Mouse (Mus musculus): ENCODE data around the gene Cers4. TPM values are rescaled to one million over a fixed set of nuclear protein-coding genes. Genes with fewer than 3 reads are reported as not detected.

Gene Cers4
- 32.7 and 41.2 TPM in 2 replicates for polyA plus RNA-seq (2011; ENCODE audit: insufficient read depth, insufficient read length, low read depth, missing spikeins)

- H3K27me3 ChIP-seq (ENCODE audit: control insufficient read depth, insufficient read depth, low read length, poor library complexity, severe bottlenecking), result no peaks in the 10 kb centered on the region
- H3K9me3 ChIP-seq (replicated peaks; ENCODE audit: control insufficient read depth, insufficient read depth, low read length, poor library complexity, severe bottlenecking), result no peaks in the 10 kb centered on the region; the same call in 1 of the 2 replicates
- H3K27ac ChIP-seq (ENCODE audit: insufficient read depth, low read length), result peak within 1 kb of the TSS; percentile 72
- peak within 1 kb of the TSS; percentile 67 for H3K9ac ChIP-seq (ENCODE audit: low read depth, poor library complexity, severe bottlenecking)
- H3K36me3 ChIP-seq (ENCODE audit: control insufficient read depth, insufficient read depth, low read length, poor library complexity, severe bottlenecking), result no peaks in the 10 kb centered on the region
- H3K4me3 ChIP-seq (ENCODE audit: low read depth, low read length), result peak within 1 kb of the TSS; percentile 61
- H3K4me1 ChIP-seq (ENCODE audit: control insufficient read depth, insufficient read depth, low read length), result no peaks in the 10 kb centered on the region
- TF ChIP-seq EP300 (IDR thresholded peaks at IDR 0.05; ENCODE audit: insufficient read depth, low read depth, low read length) (no peak), CTCF (IDR thresholded peaks at IDR 0.05; ENCODE audit: low read depth, low read length) (no peak), POLR2A (IDR thresholded peaks at IDR 0.05; ENCODE audit: insufficient read depth, low read length) (no peak)
Measured at GRCm38 (mm10) chr8:4492851-4493685, at the start of gene Cers4. TSS of gene Cers4 (plus strand) at chr8:4493026.

GRCm38 (mm10) chr8:4458165-4458564 lies 34.7 kb upstream of the Cers4 start:
- H3K27ac ChIP-seq (ENCODE audit: insufficient read depth, low read length), result no peak overlapping the region
- H3K4me1 ChIP-seq (ENCODE audit: control insufficient read depth, insufficient read depth, low read length), result no peaks in the 10 kb centered on the region
- no peak overlapping the region for H3K9ac ChIP-seq (ENCODE audit: low read depth, poor library complexity, severe bottlenecking)
- TF ChIP-seq EP300 (IDR thresholded peaks at IDR 0.05; ENCODE audit: insufficient read depth, low read depth, low read length) (no peak), POLR2A (IDR thresholded peaks at IDR 0.05; ENCODE audit: insufficient read depth, low read length) (no peak), CTCF (IDR thresholded peaks at IDR 0.05; ENCODE audit: low read depth, low read length) (no peak)
- no peaks in the 10 kb centered on the region for H3K36me3 ChIP-seq (ENCODE audit: control insufficient read depth, insufficient read depth, low read length, poor library complexity, severe bottlenecking)
- no peak overlapping the region for H3K4me3 ChIP-seq (ENCODE audit: low read depth, low read length)
- no peaks in the 10 kb centered on the region for H3K27me3 ChIP-seq (ENCODE audit: control insufficient read depth, insufficient read depth, low read length, poor library complexity, severe bottlenecking)
- H3K9me3 ChIP-seq (replicated peaks; ENCODE audit: control insufficient read depth, insufficient read depth, low read length, poor library complexity, severe bottlenecking), result no peaks in the 10 kb centered on the region; the same call in 1 of the 2 replicates

- TF ChIP-seq CTCF (IDR thresholded peaks at IDR 0.05; ENCODE audit: low read depth, low read length), result no peak
- TF ChIP-seq POLR2A (IDR thresholded peaks at IDR 0.05; ENCODE audit: insufficient read depth, low read length), result no peak
- TF ChIP-seq EP300 (IDR thresholded peaks at IDR 0.05; ENCODE audit: insufficient read depth, low read depth, low read length), result no peak
- Histone ChIP-seq H3K27ac (ENCODE audit: insufficient read depth, low read length) (no peak overlapping the region), H3K4me1 (ENCODE audit: control insufficient read depth, insufficient read depth, low read length) (no peaks in the 10 kb centered on the region), H3K27me3 (ENCODE audit: control insufficient read depth, insufficient read depth, low read length, poor library complexity, severe bottlenecking) (no peaks in the 10 kb centered on the region), H3K9ac (ENCODE audit: low read depth, poor library complexity, severe bottlenecking) (no peak overlapping the region), H3K36me3 (ENCODE audit: control insufficient read depth, insufficient read depth, low read length, poor library complexity, severe bottlenecking) (no peaks in the 10 kb centered on the region), H3K9me3 (replicated peaks; ENCODE audit: control insufficient read depth, insufficient read depth, low read length, poor library complexity, severe bottlenecking) (no peaks in the 10 kb centered on the region), H3K4me3 (ENCODE audit: low read depth, low read length) (no peak overlapping the region)
Measured at GRCm38 (mm10) chr8:4463061-4463460, 29.8 kb upstream of the Cers4 start.

- H3K9ac ChIP-seq (ENCODE audit: low read depth, poor library complexity, severe bottlenecking), result no peak overlapping the region
- no peaks in the 10 kb centered on the region for H3K36me3 ChIP-seq (ENCODE audit: control insufficient read depth, insufficient read depth, low read length, poor library complexity, severe bottlenecking)
- no peak overlapping the region for H3K27ac ChIP-seq (ENCODE audit: insufficient read depth, low read length)
- H3K4me3 ChIP-seq (ENCODE audit: low read depth, low read length), result no peak overlapping the region
- no peak for TF ChIP-seq CTCF (IDR thresholded peaks at IDR 0.05; ENCODE audit: low read depth, low read length)
- TF ChIP-seq POLR2A (IDR thresholded peaks at IDR 0.05; ENCODE audit: insufficient read depth, low read length), result no peak
- TF ChIP-seq EP300 (IDR thresholded peaks at IDR 0.05; ENCODE audit: insufficient read depth, low read depth, low read length), result no peak
- no peaks in the 10 kb centered on the region for H3K9me3 ChIP-seq (replicated peaks; ENCODE audit: control insufficient read depth, insufficient read depth, low read length, poor library complexity, severe bottlenecking)
- peaks cover 1% of the 10 kb centered on the region; the same call in 1 of the 2 replicates for H3K27me3 ChIP-seq (ENCODE audit: control insufficient read depth, insufficient read depth, low read length, poor library complexity, severe bottlenecking)
- no peaks in the 10 kb centered on the region for H3K4me1 ChIP-seq (ENCODE audit: control insufficient read depth, insufficient read depth, low read length)
Measured at GRCm38 (mm10) chr8:4474419-4475187, 18.2 kb upstream of the Cers4 start.

GRCm38 (mm10) chr8:4481154-4481553 lies 11.7 kb upstream of the Cers4 start:
- H3K4me3 ChIP-seq (ENCODE audit: low read depth, low read length), result no peak overlapping the region
- H3K9ac ChIP-seq (ENCODE audit: low read depth, poor library complexity, severe bottlenecking), result no peak overlapping the region
- H3K27me3 ChIP-seq (ENCODE audit: control insufficient read depth, insufficient read depth, low read length, poor library complexity, severe bottlenecking), result peaks cover 1% of the 10 kb centered on the region; the same call in 1 of the 2 replicates
- H3K9me3 ChIP-seq (replicated peaks; ENCODE audit: control insufficient read depth, insufficient read depth, low read length, poor library complexity, severe bottlenecking), result no peaks in the 10 kb centered on the region
- H3K27ac ChIP-seq (ENCODE audit: insufficient read depth, low read length), result no peak overlapping the region
- TF ChIP-seq POLR2A (IDR thresholded peaks at IDR 0.05; ENCODE audit: insufficient read depth, low read length) (no peak), EP300 (IDR thresholded peaks at IDR 0.05; ENCODE audit: insufficient read depth, low read depth, low read length) (no peak), CTCF (IDR thresholded peaks at IDR 0.05; ENCODE audit: low read depth, low read length) (no peak)
- H3K36me3 ChIP-seq (ENCODE audit: control insufficient read depth, insufficient read depth, low read length, poor library complexity, severe bottlenecking), result no peaks in the 10 kb centered on the region
- peaks cover 3% of the 10 kb centered on the region for H3K4me1 ChIP-seq (ENCODE audit: control insufficient read depth, insufficient read depth, low read length)
